Mouse (Mus musculus): ENCODE measurements around the gene Zfyve26. TPM values are rescaled to one million over a fixed set of nuclear protein-coding genes. Genes with fewer than 3 reads are reported as not detected.

The Zfyve26 gene
- total RNA-seq, 2 experiments from 2014 or later: 32.7 to 33.6 TPM

Other genes with a start within 250 kb of the Zfyve26 start
- gene Pigh, start 206.7 kb downstream of the Zfyve26 start, total RNA-seq (2021): 10 to 100 TPM in 1 of 2 experiments, 1 to 10 TPM in 1; 8.7 to 10.2 TPM
- 1 to 10 TPM; 2.9 to 3.2 TPM for gene Arg2, start 165.5 kb downstream of the Zfyve26 start, total RNA-seq (2021)
- 100 to 1,000 TPM; 181 to 184 TPM for gene Vti1b, start 123.6 kb downstream of the Zfyve26 start, total RNA-seq (2021)
- gene Rdh11, start 104.0 kb downstream of the Zfyve26 start, total RNA-seq (2021): 10 to 100 TPM; 19.9 to 20.5 TPM
- 1 to 10 TPM; 3.2 to 5.0 TPM for gene Rdh12, start 87.4 kb downstream of the Zfyve26 start, total RNA-seq (2021)
- under 1 TPM in 1 of 2 experiments, not detected in 1; 0.17 TPM for gene Rad51b, start 978 bp upstream of the Zfyve26 start, total RNA-seq (2021)

All from layer of hippocampus, adult 18-20 months (tissue).